Mouse (Mus musculus) heart, embryonic 16.5 days (tissue): ENCODE data around the gene Atl1. TPM values are rescaled to one million over a fixed set of nuclear protein-coding genes. Genes with fewer than 3 reads are reported as not detected.

Experiments used
- ATAC-seq: fragments of 200-750 bp; cut with Nextera tagmentation; replicated peaks from 2 replicates; pipeline ENCODE4 v1.8.0; 2017; ENCODE audit warnings: moderate number of reproducible peaks; ENCODE audit not compliant: insufficient read depth, low FRiP score; ENCODE audit errors: extremely low read depth
- H3K27ac ChIP-seq: fragments of 300-500 bp; sonication (generic); 2 replicates; pipeline ENCODE4 v1.5.1; 2014; ENCODE audit warnings: mild to moderate bottlenecking, low read length, control low read depth, moderate library complexity
- H3K27me3 ChIP-seq: fragments of 300-500 bp; sonication (generic); 2 replicates; pipeline ENCODE4 v1.6.1; 2014; ENCODE audit warnings: low read length, mixed read lengths; ENCODE audit not compliant: control insufficient read depth, insufficient read depth
- H3K36me3 ChIP-seq: fragments of 300-500 bp; sonication (generic); 2 replicates; pipeline ENCODE4 v1.6.1; 2014; ENCODE audit not compliant: control insufficient read depth, insufficient read depth
- H3K4me1 ChIP-seq: fragments of 300-500 bp; sonication (generic); 2 replicates; pipeline ENCODE4 v1.6.1; 2014; ENCODE audit warnings: low read length, mixed read lengths; ENCODE audit not compliant: control insufficient read depth, insufficient read depth
- H3K4me2 ChIP-seq: fragments of 300-500 bp; sonication (generic); 2 replicates; pipeline ENCODE4 v1.6.1; 2014; ENCODE audit warnings: low read depth, mild to moderate bottlenecking, control low read depth, low read length
- H3K4me3 ChIP-seq: fragments of 300-500 bp; sonication (generic); 2 replicates; pipeline ENCODE4 v1.5.1; 2014; ENCODE audit warnings: mild to moderate bottlenecking, control low read depth, low read length
- H3K9ac ChIP-seq: fragments of 300-500 bp; sonication (generic); 2 replicates; pipeline ENCODE4 v1.6.1; 2014; ENCODE audit warnings: low read length, control low read depth
- H3K9me3 ChIP-seq: fragments of 300-500 bp; sonication (generic); replicated peaks from 2 replicates; pipeline ENCODE4 v1.6.1; 2016; ENCODE audit warnings: low read length; ENCODE audit not compliant: control insufficient read depth
- WGBS: fragments of 180-500 bp; shearing (Covaris S2); extraction: QIAGEN DNeasy Blood & Tissue Kit; methylation state at CpG from one replicate; pipeline ENCODE4 v1.1.7; 2014; 5-methylcytosine and 5-hydroxymethylcytosine counted together
- polyA plus RNA-seq: library from polyadenylated mRNA; unstranded; fragments of >200 nt; fragmentation: Nextera tagmentation; extraction: Ambion mirVana; gene quantifications from 2 replicates; pipeline ENCODE4 v1.2.1, GENCODE M21; 2015

The Atl1 gene
- polyA plus RNA-seq, 1 experiment from 2014 or later: 6.1 TPM

DNA sequence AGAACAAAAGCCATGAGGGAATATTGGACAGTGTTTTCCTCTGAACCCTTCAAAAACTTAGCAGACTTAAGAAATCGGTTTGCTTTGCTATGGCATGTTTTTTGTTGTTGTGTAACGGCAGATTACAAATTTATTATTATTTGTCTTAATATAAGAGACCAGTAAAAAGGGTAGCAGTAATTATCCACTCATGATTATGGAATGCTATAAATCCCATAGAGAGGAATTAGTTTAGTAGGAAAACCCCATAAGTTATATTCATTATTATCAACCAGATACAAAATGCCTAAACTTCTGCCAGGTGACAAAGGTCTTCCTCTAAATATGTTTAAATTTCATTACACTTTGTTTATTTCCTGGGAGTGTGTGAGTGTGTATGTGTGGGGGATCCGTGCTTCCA, 693 bp upstream of the Atl1 start:
- H3K9me3 ChIP-seq: no peaks in the 10 kb centered on the region
- peak overlapping the region; percentile 90 for H3K4me3 ChIP-seq
- 32% methylated on average over 3 of the region's 3 CpGs for WGBS
- ATAC-seq: no peak
- peak overlapping the region; percentile 92 for H3K27ac ChIP-seq
- H3K9ac ChIP-seq: peak overlapping the region; percentile 91
- no peaks in the 10 kb centered on the region for H3K36me3 ChIP-seq
- no peaks in the 10 kb centered on the region for H3K27me3 ChIP-seq
- peaks cover 28% of the 10 kb centered on the region for H3K4me1 ChIP-seq
- peak overlapping the region; percentile 84 for H3K4me2 ChIP-seq

GRCm38 (mm10) chr12:69893927-69894326, 1.5 kb downstream of the Atl1 start:
- 62% methylated on average over 6 of the region's 6 CpGs for WGBS
- Histone ChIP-seq H3K27ac (peak overlapping the region; percentile 58), H3K4me2 (no peak overlapping the region)

GRCm38 (mm10) chr12:69895046-69895445, 2.6 kb downstream of the Atl1 start:
- Histone ChIP-seq H3K9me3 (no peaks in the 10 kb centered on the region), H3K9ac (no peak overlapping the region), H3K4me3 (no peak overlapping the region), H3K27me3 (no peaks in the 10 kb centered on the region), H3K4me1 (peaks cover 20% of the 10 kb centered on the region), H3K36me3 (no peaks in the 10 kb centered on the region), H3K27ac (0 out of 2 replicates have a peak overlapping the region, but pooled peaks have one; percentile 32), H3K4me2 (no peak overlapping the region)
- 64% methylated on average over 2 of the region's 2 CpGs for WGBS
- no peak for ATAC-seq

More at GRCm38 (mm10) chr12:69893927-69894326, 1.5 kb downstream of the Atl1 start:
- Histone ChIP-seq H3K36me3 (no peaks in the 10 kb centered on the region), H3K9ac (no peak overlapping the region), H3K27me3 (no peaks in the 10 kb centered on the region), H3K4me3 (no peak overlapping the region), H3K4me1 (peaks cover 27% of the 10 kb centered on the region), H3K9me3 (no peaks in the 10 kb centered on the region)
- no peak for ATAC-seq

DNA sequence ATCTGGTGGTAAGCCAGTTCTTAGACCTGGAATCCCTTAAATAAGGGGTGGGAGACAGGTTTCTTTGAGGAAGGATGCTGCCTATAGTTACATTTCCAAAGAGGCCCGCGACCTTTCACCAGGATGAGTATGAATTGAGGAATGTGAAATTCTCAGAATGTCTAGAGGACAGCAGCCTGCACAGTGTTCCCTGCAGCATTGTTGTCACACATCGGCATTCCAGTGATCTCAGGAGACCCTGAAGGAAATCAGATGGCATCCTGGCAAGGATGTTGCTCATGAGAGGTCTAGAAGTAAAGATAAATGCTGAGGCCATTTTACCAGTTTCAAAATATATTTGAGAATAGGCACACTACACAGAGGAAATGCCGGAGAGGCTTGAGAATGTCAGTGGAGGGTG, 5.7 kb downstream of the Atl1 start:
- H3K4me3 ChIP-seq: no peak overlapping the region
- no peak overlapping the region for H3K9ac ChIP-seq
- H3K27ac ChIP-seq: no peak overlapping the region
- no peaks in the 10 kb centered on the region for H3K36me3 ChIP-seq
- H3K4me1 ChIP-seq: peaks cover 7% of the 10 kb centered on the region; the same call in 1 of the 2 replicates
- no peaks in the 10 kb centered on the region for H3K9me3 ChIP-seq
- ATAC-seq: no peak
- no peaks in the 10 kb centered on the region for H3K27me3 ChIP-seq
- 30% methylated on average over 4 of the region's 4 CpGs for WGBS
- H3K4me2 ChIP-seq: no peak overlapping the region

DNA sequence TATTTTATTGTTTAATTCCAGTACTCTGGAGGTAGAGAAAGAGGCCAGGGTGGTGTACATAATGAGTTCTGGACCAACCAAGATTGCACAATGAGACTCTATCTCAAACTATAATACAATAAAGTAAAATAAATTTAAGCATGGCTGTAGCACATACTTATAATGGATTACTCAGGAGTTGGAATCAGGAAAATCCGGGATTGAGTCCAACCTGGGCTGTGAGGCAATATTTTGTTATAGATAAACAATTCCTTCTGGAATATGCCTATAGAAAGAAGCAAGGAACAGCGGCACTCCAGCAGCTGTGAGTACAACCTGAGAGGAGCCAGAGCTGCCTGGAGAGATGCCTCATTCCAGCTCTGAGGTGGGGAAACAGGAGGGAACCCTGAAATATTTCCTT, 12.6 kb downstream of the Atl1 start:
- Histone ChIP-seq H3K9ac (no peak overlapping the region), H3K27ac (no peak overlapping the region), H3K36me3 (no peaks in the 10 kb centered on the region), H3K9me3 (no peaks in the 10 kb centered on the region), H3K4me1 (peaks cover 8% of the 10 kb centered on the region), H3K4me2 (no peak overlapping the region), H3K4me3 (no peak overlapping the region), H3K27me3 (peaks cover 2% of the 10 kb centered on the region; the same call in 1 of the 2 replicates)
- no peak for ATAC-seq
- WGBS: 55% methylated on average over 2 of the region's 2 CpGs

DNA sequence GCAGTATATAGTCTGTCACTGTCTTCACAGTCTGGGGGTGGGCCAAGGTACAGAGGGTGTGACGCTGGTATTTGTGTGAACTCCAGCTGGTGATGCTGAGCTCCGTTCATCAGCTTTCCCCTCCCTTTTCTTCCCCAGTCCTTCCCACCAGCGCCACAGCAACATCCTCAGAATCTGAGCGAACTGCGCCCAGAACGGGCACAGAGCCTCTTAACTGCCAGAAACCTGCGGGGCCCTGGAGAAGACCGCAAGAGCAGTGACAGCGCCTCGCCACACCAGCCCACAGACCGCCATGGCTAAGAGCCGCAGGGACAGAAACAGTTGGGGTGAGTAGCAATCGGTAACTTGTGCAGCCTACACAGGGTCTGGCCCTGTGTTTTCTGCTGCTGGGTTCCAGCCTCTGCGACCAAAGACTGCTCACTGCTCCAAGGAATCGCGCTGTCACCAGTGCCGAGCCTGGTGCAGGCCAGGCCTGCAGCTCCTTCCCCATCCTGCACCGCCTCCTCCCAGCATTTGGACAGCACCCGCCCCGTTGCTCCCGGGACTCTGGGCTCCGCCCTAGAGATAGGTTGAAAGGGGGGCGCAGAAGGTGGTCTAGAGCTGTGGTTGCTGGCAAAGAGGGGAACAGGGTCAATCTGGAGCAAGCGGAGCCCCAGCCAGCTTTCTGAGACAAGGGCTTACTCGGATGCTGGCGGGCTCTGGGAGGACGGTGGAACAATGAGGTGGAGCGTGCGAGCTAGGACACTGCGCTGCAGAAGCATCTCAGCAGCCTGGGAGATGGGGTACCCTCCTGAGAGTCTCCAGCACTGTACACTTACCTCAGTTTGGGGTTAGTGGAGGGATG, 15.5 kb downstream of the Atl1 start:
- H3K4me2 ChIP-seq: peak overlapping the region; percentile 74
- peaks cover 2% of the 10 kb centered on the region; the same call in 1 of the 2 replicates for H3K27me3 ChIP-seq
- peaks cover 8% of the 10 kb centered on the region for H3K4me1 ChIP-seq
- H3K9ac ChIP-seq: peak overlapping the region; percentile 54
- no peaks in the 10 kb centered on the region for H3K36me3 ChIP-seq
- no peaks in the 10 kb centered on the region for H3K9me3 ChIP-seq
- peak; percentile 32; the same call in 1 of the 2 replicates for ATAC-seq
- no peak overlapping the region for H3K27ac ChIP-seq
- WGBS: 8% methylated on average over 30 of the region's 30 CpGs
- peak overlapping the region; percentile 46 for H3K4me3 ChIP-seq

GRCm38 (mm10) chr12:69908511-69908900, 16.1 kb downstream of the Atl1 start:
- H3K4me3 ChIP-seq: peak overlapping the region; percentile 46
- no peaks in the 10 kb centered on the region for H3K9me3 ChIP-seq
- WGBS: 44% methylated on average over 19 of the region's 19 CpGs
- peak overlapping the region; percentile 74 for H3K4me2 ChIP-seq
- no peaks in the 10 kb centered on the region for H3K36me3 ChIP-seq
- no peak overlapping the region for H3K27ac ChIP-seq
- peaks cover 8% of the 10 kb centered on the region for H3K4me1 ChIP-seq
- H3K27me3 ChIP-seq: peaks cover 2% of the 10 kb centered on the region; the same call in 1 of the 2 replicates
- no peak for ATAC-seq
- H3K9ac ChIP-seq: no peak overlapping the region

- 78% methylated on average over 7 of the region's 7 CpGs for WGBS
- Histone ChIP-seq H3K4me1 (peaks cover 8% of the 10 kb centered on the region), H3K27ac (no peak overlapping the region), H3K27me3 (peaks cover 2% of the 10 kb centered on the region; the same call in 1 of the 2 replicates), H3K36me3 (no peaks in the 10 kb centered on the region), H3K4me2 (no peak overlapping the region), H3K9ac (no peak overlapping the region), H3K9me3 (no peaks in the 10 kb centered on the region), H3K4me3 (no peak overlapping the region)
- no peak for ATAC-seq
Measured at GRCm38 (mm10) chr12:69911906-69912305, 19.5 kb downstream of the Atl1 start.

DNA sequence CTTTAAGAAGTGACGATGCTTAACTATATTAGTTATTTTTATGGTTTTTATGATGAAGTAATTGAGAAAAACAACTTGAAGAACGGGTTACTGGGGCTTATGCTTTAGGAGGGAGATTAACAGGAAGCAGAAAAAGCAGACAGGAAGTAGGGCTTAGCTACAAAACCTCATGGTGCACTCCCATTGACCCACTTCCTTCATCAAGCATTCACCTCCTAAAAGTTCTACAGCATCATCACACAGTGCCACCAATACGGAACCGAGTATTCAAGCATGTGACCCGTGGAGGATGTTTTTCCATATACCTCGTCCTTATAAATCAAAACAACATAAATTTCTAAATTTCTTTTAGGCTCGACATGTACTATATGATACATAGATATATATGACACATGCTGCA, 20.3 kb downstream of the Atl1 start:
- no peaks in the 10 kb centered on the region for H3K36me3 ChIP-seq
- H3K27me3 ChIP-seq: peaks cover 2% of the 10 kb centered on the region; the same call in 1 of the 2 replicates
- H3K9ac ChIP-seq: no peak overlapping the region
- H3K4me1 ChIP-seq: peaks cover 6% of the 10 kb centered on the region
- 86% methylated on average over 7 of the region's 7 CpGs for WGBS
- ATAC-seq: no peak
- H3K4me3 ChIP-seq: no peak overlapping the region
- H3K27ac ChIP-seq: no peak overlapping the region
- no peak overlapping the region for H3K4me2 ChIP-seq
- H3K9me3 ChIP-seq: no peaks in the 10 kb centered on the region
